Mouse (Mus musculus): ENCODE measurements around the gene Clic6. TPM values are rescaled to one million over a fixed set of nuclear protein-coding genes. Genes with fewer than 3 reads are reported as not detected.

Clic6 gene
- total and polyA plus RNA-seq, 3 experiments = not detected

DNA sequence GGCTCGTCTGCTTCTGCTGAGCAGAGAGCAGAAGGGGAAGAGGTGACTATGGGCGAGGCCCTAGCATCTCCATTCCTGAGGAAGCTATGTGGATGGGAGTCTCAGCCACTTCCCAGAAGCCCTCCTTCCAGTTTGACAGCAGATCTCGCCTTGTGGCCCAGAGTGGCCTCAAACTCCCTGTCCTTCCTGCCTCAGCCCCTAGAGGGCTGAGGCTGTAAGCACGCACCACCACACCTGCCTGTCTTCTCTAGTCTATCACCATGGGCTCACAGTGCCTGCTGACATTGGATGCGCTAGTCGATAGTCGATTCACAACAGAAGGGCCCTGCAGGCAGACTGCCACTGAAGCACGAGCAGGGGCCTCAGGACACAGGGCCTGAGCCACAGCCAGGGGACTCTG lies 32.9 kb upstream of the Clic6 start:
- Histone ChIP-seq H3K4me1 (ENCODE audit: control insufficient read depth in 1 of 2, insufficient read depth in 2 of 2, low read length in 2 of 2) (no peaks in the 10 kb centered on the region), H3K27ac (ENCODE audit: control insufficient read depth, low read depth, low read length) (no peak overlapping the region), H3K9ac (ENCODE audit: control insufficient read depth, low read depth, low read length, poor library complexity, severe bottlenecking) (no peak overlapping the region), H3K9me3 (replicated peaks; ENCODE audit: insufficient read depth, low read length) (no peaks in the 10 kb centered on the region), H3K79me2 (ENCODE audit: control insufficient read depth, insufficient read depth, low read length, poor library complexity) (no peaks in the 10 kb centered on the region), H3K4me3 (ENCODE audit: control insufficient read depth in 1 of 2, insufficient read depth in 1 of 2, low read depth in 2 of 2, low read length in 2 of 2) (no peak overlapping the region), H3K36me3 (ENCODE audit: control insufficient read depth in 1 of 2, insufficient read depth in 2 of 2, low read length in 2 of 2) (no peaks in the 10 kb centered on the region), H3K27me3 (ENCODE audit: control insufficient read depth in 1 of 2, insufficient read depth in 2 of 2, low read length in 2 of 2) (no peaks in the 10 kb centered on the region)
- TF ChIP-seq RCOR1 (IDR thresholded peaks at IDR 0.05; ENCODE audit: low read depth, low read length) (no peak), CTCF (IDR thresholded peaks at IDR 0.05 in 2 of 3, conservative IDR thresholded peaks at IDR 0.05 in 1 of 3; ENCODE audit: control insufficient read depth in 1 of 3, insufficient read depth in 1 of 3, low read depth in 2 of 3, low read length in 3 of 3, poor library complexity in 1 of 3, severe bottlenecking in 1 of 3) (peak; percentile 15 to 26 (median 25); a peak in 4 of 6 replicates)
- DNase-seq (ENCODE audit: low read depth, low spot score) = peak; percentile 16

DNA sequence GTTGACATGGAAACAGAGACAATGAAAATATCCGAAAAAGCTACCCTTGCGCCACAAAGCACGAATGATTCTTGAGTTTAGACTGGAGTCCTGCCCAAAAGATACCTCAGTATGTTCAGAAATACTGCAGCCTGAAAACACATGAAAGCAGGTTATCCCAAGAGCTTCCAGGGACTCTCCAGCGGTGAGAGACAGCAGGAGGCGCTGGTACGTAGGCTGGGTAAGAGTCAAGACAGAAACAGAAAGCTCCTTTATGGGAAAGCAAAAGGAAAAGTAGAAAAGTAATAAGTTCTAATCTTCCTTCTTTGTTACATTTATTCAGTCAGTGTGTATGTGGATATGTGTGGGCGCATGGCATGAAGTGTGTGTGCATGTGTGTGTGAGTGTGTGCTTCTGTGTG lies 31.5 kb upstream of the Clic6 start:
- DNase-seq (ENCODE audit: low read depth, low spot score) = no peak
- Histone ChIP-seq H3K36me3 (ENCODE audit: control insufficient read depth in 1 of 2, insufficient read depth in 2 of 2, low read length in 2 of 2) (no peaks in the 10 kb centered on the region), H3K9ac (ENCODE audit: control insufficient read depth, low read depth, low read length, poor library complexity, severe bottlenecking) (no peak overlapping the region), H3K4me1 (ENCODE audit: control insufficient read depth in 1 of 2, insufficient read depth in 2 of 2, low read length in 2 of 2) (no peaks in the 10 kb centered on the region), H3K27ac (ENCODE audit: control insufficient read depth, low read depth, low read length) (no peak overlapping the region), H3K27me3 (ENCODE audit: control insufficient read depth in 1 of 2, insufficient read depth in 2 of 2, low read length in 2 of 2) (no peaks in the 10 kb centered on the region), H3K9me3 (replicated peaks; ENCODE audit: insufficient read depth, low read length) (no peaks in the 10 kb centered on the region), H3K4me3 (ENCODE audit: control insufficient read depth in 1 of 2, insufficient read depth in 1 of 2, low read depth in 2 of 2, low read length in 2 of 2) (no peak overlapping the region), H3K79me2 (ENCODE audit: control insufficient read depth, insufficient read depth, low read length, poor library complexity) (no peaks in the 10 kb centered on the region)
- TF ChIP-seq E2F4 (IDR thresholded peaks at IDR 0.05; ENCODE audit: borderline replicate concordance, low read depth, low read length) (no peak), HCFC1 (IDR thresholded peaks at IDR 0.05; ENCODE audit: low read depth, low read length) (no peak), POLR2A (IDR thresholded peaks at IDR 0.05; ENCODE audit: control insufficient read depth in 1 of 2, insufficient read depth in 1 of 2, low read depth in 1 of 2, low read length in 2 of 2, poor library complexity in 1 of 2) (no peak), TCF12 (IDR thresholded peaks at IDR 0.05; ENCODE audit: low read depth, low read length) (no peak)

DNA sequence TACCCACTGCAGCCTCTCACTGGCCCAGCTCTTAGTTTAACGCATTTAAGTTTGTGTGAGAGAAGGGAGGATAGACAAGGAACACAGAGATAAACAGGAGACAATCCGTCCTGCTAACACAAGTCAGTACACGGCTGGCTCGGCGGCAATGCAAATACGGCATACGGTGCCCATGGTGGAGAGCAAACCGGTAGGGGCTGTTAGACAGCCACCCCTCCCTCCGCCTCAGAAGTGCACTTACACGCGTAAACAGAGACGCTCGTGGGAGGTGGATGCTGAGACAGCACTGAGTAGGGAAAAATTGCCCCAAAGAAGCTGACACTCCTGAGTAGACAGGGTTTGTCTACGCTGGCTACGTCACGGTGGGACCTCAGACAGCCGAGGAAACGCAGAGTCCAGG lies 31.0 kb upstream of the Clic6 start:
- Histone ChIP-seq H3K36me3 (ENCODE audit: control insufficient read depth in 1 of 2, insufficient read depth in 2 of 2, low read length in 2 of 2) (no peaks in the 10 kb centered on the region), H3K4me3 (ENCODE audit: control insufficient read depth in 1 of 2, insufficient read depth in 1 of 2, low read depth in 2 of 2, low read length in 2 of 2) (no peak overlapping the region), H3K9me3 (replicated peaks; ENCODE audit: insufficient read depth, low read length) (no peaks in the 10 kb centered on the region), H3K79me2 (ENCODE audit: control insufficient read depth, insufficient read depth, low read length, poor library complexity) (no peaks in the 10 kb centered on the region), H3K9ac (ENCODE audit: control insufficient read depth, low read depth, low read length, poor library complexity, severe bottlenecking) (no peak overlapping the region), H3K27me3 (ENCODE audit: control insufficient read depth in 1 of 2, insufficient read depth in 2 of 2, low read length in 2 of 2) (no peaks in the 10 kb centered on the region), H3K27ac (ENCODE audit: control insufficient read depth, low read depth, low read length) (no peak overlapping the region), H3K4me1 (ENCODE audit: control insufficient read depth in 1 of 2, insufficient read depth in 2 of 2, low read length in 2 of 2) (no peaks in the 10 kb centered on the region)
- DNase-seq (ENCODE audit: low read depth, low spot score) = no peak
- no peak for TF ChIP-seq BHLHE40 (IDR thresholded peaks at IDR 0.05; ENCODE audit: borderline replicate concordance, low read depth, low read length)

DNA sequence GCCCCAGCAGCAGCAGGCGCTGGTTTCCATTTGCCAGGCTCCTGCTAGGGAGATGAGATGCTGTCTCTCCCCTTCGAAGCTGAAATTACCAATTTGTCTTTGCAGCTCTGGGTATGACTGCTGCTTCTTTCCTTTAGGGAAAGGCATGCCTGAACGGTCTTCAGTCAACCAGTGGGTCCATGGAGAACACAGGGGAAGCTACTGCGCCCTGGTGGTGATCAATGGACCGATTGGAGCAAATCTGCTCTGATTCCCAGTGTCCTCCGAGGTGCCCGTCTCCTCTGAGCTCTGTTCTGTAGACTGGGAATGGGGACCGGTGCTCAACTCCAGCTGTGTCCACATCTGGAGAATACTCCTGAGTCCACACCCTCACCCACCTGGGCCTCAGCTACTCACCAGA lies 30.0 kb upstream of the Clic6 start:
- Histone ChIP-seq H3K27me3 (ENCODE audit: control insufficient read depth in 1 of 2, insufficient read depth in 2 of 2, low read length in 2 of 2) (no peaks in the 10 kb centered on the region), H3K36me3 (ENCODE audit: control insufficient read depth in 1 of 2, insufficient read depth in 2 of 2, low read length in 2 of 2) (no peaks in the 10 kb centered on the region), H3K4me3 (ENCODE audit: control insufficient read depth in 1 of 2, insufficient read depth in 1 of 2, low read depth in 2 of 2, low read length in 2 of 2) (no peak overlapping the region), H3K9me3 (replicated peaks; ENCODE audit: insufficient read depth, low read length) (no peaks in the 10 kb centered on the region), H3K79me2 (ENCODE audit: control insufficient read depth, insufficient read depth, low read length, poor library complexity) (no peaks in the 10 kb centered on the region), H3K27ac (ENCODE audit: control insufficient read depth, low read depth, low read length) (no peak overlapping the region), H3K9ac (ENCODE audit: control insufficient read depth, low read depth, low read length, poor library complexity, severe bottlenecking) (no peak overlapping the region), H3K4me1 (ENCODE audit: control insufficient read depth in 1 of 2, insufficient read depth in 2 of 2, low read length in 2 of 2) (no peaks in the 10 kb centered on the region)
- TF ChIP-seq POLR2AphosphoS2 (IDR thresholded peaks at IDR 0.05; ENCODE audit: low read length) = no peak
- TF ChIP-seq GATA1 (IDR thresholded peaks at IDR 0.05; ENCODE audit: low read depth, low read length) = no peak
- no peak for DNase-seq (ENCODE audit: low read depth, low spot score)
